Mouse (Mus musculus) MEL (cell line): ENCODE measurements around the gene Pcsk5.

ENCODE experiments used
- CHD1 ChIP-seq: IDR thresholded peaks from 2 replicates; pipeline ENCODE4 v1.6.1; 2012; ENCODE audit warnings: low read depth, mild to moderate bottlenecking, inconsistent platforms, low read length, improper control_type of control experiment
- CHD2 ChIP-seq: IDR thresholded peaks from 2 replicates; pipeline ENCODE4 v1.6.1; 2011; ENCODE audit warnings: low read length, improper control_type of control experiment
- CTCF ChIP-seq, 3 experiments: IDR thresholded peaks in 2 of 3; conservative IDR thresholded peaks in 1 of 3; 2 replicates each; pipeline ENCODE4 v1.5.1; 2011 to 2012; ENCODE audit warnings: low read length in 3 of 3, low read depth in 2 of 3, mild to moderate bottlenecking in 2 of 3, improper control_type of control experiment in 1 of 3, inconsistent platforms in 1 of 3, mixed read lengths in 1 of 3, moderate library complexity in 1 of 3; ENCODE audit not compliant: control insufficient read depth in 1 of 3, insufficient read depth in 1 of 3, poor library complexity in 1 of 3, severe bottlenecking in 1 of 3
- ELF1 ChIP-seq: IDR thresholded peaks from 2 replicates; pipeline ENCODE4 v1.6.1; 2014; ENCODE audit warnings: low read depth, mild to moderate bottlenecking, inconsistent platforms, low read length, improper control_type of control experiment, moderate library complexity
- EP300 ChIP-seq, 2 experiments: IDR thresholded peaks; 2 replicates each; pipeline ENCODE4 v1.6.1; 2011; ENCODE audit warnings: improper control_type of control experiment in 2 of 2, low read length in 2 of 2, low read depth in 1 of 2, mild to moderate bottlenecking in 1 of 2
- HCFC1 ChIP-seq: IDR thresholded peaks from 2 replicates; pipeline ENCODE4 v1.6.1; 2012; ENCODE audit warnings: low read depth, mild to moderate bottlenecking, inconsistent platforms, low read length, improper control_type of control experiment, moderate library complexity
- JUND ChIP-seq: IDR thresholded peaks from 2 replicates; pipeline ENCODE4 v1.6.1; 2011; ENCODE audit warnings: low read depth, mild to moderate bottlenecking, improper control_type of control experiment, low read length
- KAT2A ChIP-seq: conservative IDR thresholded peaks from 2 replicates; pipeline ENCODE4 v1.6.1; 2012; ENCODE audit warnings: low read depth, low read length, improper control_type of control experiment, inconsistent platforms
- MAZ ChIP-seq: IDR thresholded peaks from 2 replicates; pipeline ENCODE4 v1.6.1; 2012; ENCODE audit warnings: low read depth, mild to moderate bottlenecking, inconsistent platforms, low read length, improper control_type of control experiment
- NELFE ChIP-seq: IDR thresholded peaks from 2 replicates; pipeline ENCODE4 v1.6.1; 2011; ENCODE audit warnings: low read depth, low read length, improper control_type of control experiment
- ZMIZ1 ChIP-seq: IDR thresholded peaks from 2 replicates; pipeline ENCODE4 v1.6.1; 2012; ENCODE audit warnings: low read depth, mild to moderate bottlenecking, inconsistent platforms, low read length, improper control_type of control experiment, moderate library complexity

DNA sequence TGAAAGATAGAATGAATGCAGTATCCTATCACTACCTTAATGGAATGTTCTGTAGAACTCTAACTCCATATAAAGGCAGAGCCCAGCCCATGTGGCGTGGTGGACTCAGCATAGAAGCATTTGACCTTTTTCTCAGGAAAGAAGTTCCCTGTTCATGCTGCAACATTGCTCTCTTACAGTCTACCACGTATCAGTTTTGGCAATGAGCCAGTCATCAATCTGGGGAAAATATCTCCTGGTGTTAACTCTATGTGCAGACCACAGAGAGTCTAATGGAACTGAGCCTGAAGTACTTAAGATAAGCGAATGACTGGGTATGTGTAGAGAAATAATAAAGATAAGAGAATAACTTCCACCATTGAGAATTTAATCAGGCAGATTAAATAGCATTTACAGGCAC, 270.2 kb downstream of the Pcsk5 start:
- TF ChIP-seq CHD2 (no peak), JUND (no peak), CTCF (IDR thresholded peaks at IDR 0.05 in 2 of 3, conservative IDR thresholded peaks at IDR 0.05 in 1 of 3; ENCODE audit: control insufficient read depth in 1 of 3, insufficient read depth in 1 of 3, low read depth in 2 of 3, low read length in 3 of 3, poor library complexity in 1 of 3, severe bottlenecking in 1 of 3) (no peak), KAT2A (no peak), NELFE (no peak), EP300 (IDR thresholded peaks at IDR 0.05; ENCODE audit: low read depth in 1 of 2, low read length in 2 of 2) (no peak), HCFC1 (no peak), ZMIZ1 (no peak), ELF1 (no peak), MAZ (no peak), CHD1 (no peak)
